Mouse (Mus musculus) testis, adult 2 months (tissue): ENCODE results near the gene Pfkl. TPM values are rescaled to one million over a fixed set of nuclear protein-coding genes. Genes with fewer than 3 reads are reported as not detected.
A peak's percentile ranks its signal among the peaks of the same experiment; 100 is the strongest.

ENCODE experiments used
- H3K27ac ChIP-seq: fragments of 200-500 bp; 2 replicates; pipeline ENCODE4 v1.5.1; 2012; ENCODE audit warnings: low read depth, low read length; ENCODE audit not compliant: control insufficient read depth, insufficient read depth
- H3K27me3 ChIP-seq: fragments of 200-500 bp; 2 replicates; pipeline ENCODE4 v1.6.1; 2012; ENCODE audit warnings: mild to moderate bottlenecking, low read length, moderate library complexity; ENCODE audit not compliant: control insufficient read depth, insufficient read depth
- H3K36me3 ChIP-seq: fragments of 200-500 bp; 2 replicates; pipeline ENCODE4 v1.6.1; 2012; ENCODE audit warnings: mild to moderate bottlenecking, low read length; ENCODE audit not compliant: control insufficient read depth, insufficient read depth
- H3K4me1 ChIP-seq: fragments of 200-500 bp; 2 replicates; pipeline ENCODE4 v1.6.1; 2012; ENCODE audit warnings: low read length; ENCODE audit not compliant: control insufficient read depth, insufficient read depth
- H3K4me3 ChIP-seq: fragments of 200-500 bp; 2 replicates; pipeline ENCODE4 v1.5.1; 2012; ENCODE audit warnings: low read depth, mild to moderate bottlenecking, low read length, moderate library complexity, mixed read lengths; ENCODE audit not compliant: control insufficient read depth
- CTCF ChIP-seq: fragments of 200-500 bp; IDR thresholded peaks from 2 replicates; pipeline ENCODE4 v1.5.1; 2012; ENCODE audit warnings: low read depth, mild to moderate bottlenecking, inconsistent platforms, low read length, moderate library complexity; ENCODE audit not compliant: control insufficient read depth, insufficient read depth, insufficient replicate concordance
- POLR2A ChIP-seq: fragments of 200-500 bp; IDR thresholded peaks from 2 replicates; pipeline ENCODE4 v1.6.1; 2012; ENCODE audit warnings: low read depth, mild to moderate bottlenecking, inconsistent platforms, low read length, moderate library complexity; ENCODE audit not compliant: control insufficient read depth
- polyA plus RNA-seq: library from polyadenylated mRNA; depleted of rRNA; stranded (reverse); fragments of >200 nt; gene quantifications from 2 replicates; pipeline ENCODE4 v1.2.3, GENCODE M21; 2012

Pfkl gene
- polyA plus RNA-seq, 1 experiment = 16.3 TPM

GRCm38 (mm10) chr10:78000200-78000599 lies 9.7 kb downstream of the Pfkl start:
- H3K4me1 ChIP-seq = no peaks in the 10 kb centered on the region; the same call in 1 of the 2 replicates
- no peak overlapping the region for H3K4me3 ChIP-seq
- H3K27me3 ChIP-seq = no peaks in the 10 kb centered on the region
- no peak overlapping the region for H3K27ac ChIP-seq
- no peaks in the 10 kb centered on the region for H3K36me3 ChIP-seq
- TF ChIP-seq POLR2A (no peak), CTCF (no peak)

GRCm38 (mm10) chr10:77995639-77996038 lies 14.2 kb downstream of the Pfkl start:
- no peak overlapping the region for H3K27ac ChIP-seq
- no peak overlapping the region for H3K4me3 ChIP-seq
- no peaks in the 10 kb centered on the region for H3K36me3 ChIP-seq
- TF ChIP-seq POLR2A (no peak), CTCF (no peak)
- no peaks in the 10 kb centered on the region; the same call in 1 of the 2 replicates for H3K4me1 ChIP-seq
- H3K27me3 ChIP-seq = no peaks in the 10 kb centered on the region

GRCm38 (mm10) chr10:77985775-77986174 lies 24.1 kb downstream of the Pfkl start:
- TF ChIP-seq POLR2A (no peak), CTCF (no peak)
- no peak overlapping the region for H3K27ac ChIP-seq
- H3K27me3 ChIP-seq = no peaks in the 10 kb centered on the region
- H3K36me3 ChIP-seq = no peaks in the 10 kb centered on the region
- H3K4me1 ChIP-seq = no peaks in the 10 kb centered on the region
- no peak overlapping the region for H3K4me3 ChIP-seq

- Histone ChIP-seq H3K36me3 (no peaks in the 10 kb centered on the region), H3K27ac (no peak overlapping the region), H3K27me3 (no peaks in the 10 kb centered on the region), H3K4me3 (no peak overlapping the region), H3K4me1 (no peaks in the 10 kb centered on the region)
- TF ChIP-seq POLR2A = no peak
- TF ChIP-seq CTCF = peak; percentile 57; the same call in 1 of the 2 replicates
These were observed 25.2 kb downstream of the Pfkl start for GRCm38 (mm10) chr10:77984660-77985059.

GRCm38 (mm10) chr10:77978351-77979350 lies 31.2 kb downstream of the Pfkl start, which contains the start of gene 1810043G02Rik:
TSS of gene 1810043G02Rik (plus strand) at chr10:77978524.
- no peak within 1 kb of the TSS for H3K27ac ChIP-seq
- peaks cover 2% of the 10 kb centered on the region for H3K4me1 ChIP-seq
- no peaks in the 10 kb centered on the region for H3K36me3 ChIP-seq
- peak; percentile 66 for TF ChIP-seq POLR2A
- TF ChIP-seq CTCF = no peak
- H3K4me3 ChIP-seq = peak within 1 kb of the TSS; percentile 95
- H3K27me3 ChIP-seq = no peaks in the 10 kb centered on the region

GRCm38 (mm10) chr10:77976458-77977150 lies 33.3 kb downstream of the Pfkl start:
- TF ChIP-seq POLR2A (no peak), CTCF (no peak)
- no peaks in the 10 kb centered on the region for H3K27me3 ChIP-seq
- no peaks in the 10 kb centered on the region for H3K36me3 ChIP-seq
- H3K4me3 ChIP-seq = no peak overlapping the region
- peaks cover 2% of the 10 kb centered on the region for H3K4me1 ChIP-seq
- H3K27ac ChIP-seq = no peak overlapping the region

- no peak for TF ChIP-seq CTCF
- TF ChIP-seq POLR2A = no peak
- Histone ChIP-seq H3K4me3 (no peak overlapping the region), H3K4me1 (peaks cover 6% of the 10 kb centered on the region), H3K27ac (no peak overlapping the region), H3K36me3 (no peaks in the 10 kb centered on the region), H3K27me3 (no peaks in the 10 kb centered on the region)
These were observed 34.2 kb downstream of the Pfkl start for GRCm38 (mm10) chr10:77975653-77976052.
